37 mouse cellular contexts compared by ENCODE assay signal in genomic region chr13:74073369-74073768, GRCm38 (mm10). TPM values are rescaled to one million over a fixed set of nuclear protein-coding genes. Genes with fewer than 3 reads are reported as not detected.
"Had no signal": no experiment of that assay in that cellular context is flagged by ENCODE, and none has a peak within 500 bp of the region (broad histone marks: within the 10 kb centered on the region; RNA-seq: fewer than 3 reads in every experiment).

No protein-coding gene starts in this region.

- H3K4me1 ChIP-seq: limb, embryonic 10.5 days; limb, embryonic 12.5 days; limb, embryonic 13.5 days; limb, embryonic 15.5 days; lung, embryonic 15.5 days; midbrain, embryonic 10.5 days; midbrain, embryonic 12.5 days; midbrain, embryonic 13.5 days; midbrain, embryonic 15.5 days had no signal

- H3K9ac ChIP-seq: limb, embryonic 12.5 days; limb, embryonic 13.5 days; limb, embryonic 15.5 days; liver, embryonic 12.5 days; liver, embryonic 13.5 days; liver, embryonic 14.5 days; liver, embryonic 15.5 days; liver, postnatal 0 days; lung, embryonic 14.5 days; lung, embryonic 15.5 days; midbrain, embryonic 12.5 days; midbrain, embryonic 13.5 days; midbrain, embryonic 15.5 days had no signal

- H3K36me3 ChIP-seq: limb, embryonic 10.5 days; limb, embryonic 12.5 days; limb, embryonic 13.5 days; limb, embryonic 15.5 days; liver, embryonic 12.5 days; liver, embryonic 13.5 days; liver, embryonic 15.5 days; lung, embryonic 15.5 days; midbrain, embryonic 10.5 days; midbrain, embryonic 12.5 days; midbrain, embryonic 13.5 days; midbrain, embryonic 15.5 days had no signal

- H3K27ac ChIP-seq: limb, embryonic 10.5 days; limb, embryonic 12.5 days; limb, embryonic 13.5 days; limb, embryonic 15.5 days; liver, embryonic 12.5 days; liver, embryonic 13.5 days; liver, embryonic 14.5 days; liver, embryonic 15.5 days; lung, embryonic 15.5 days; macrophage; midbrain, embryonic 10.5 days; midbrain, embryonic 12.5 days; midbrain, embryonic 13.5 days; midbrain, embryonic 15.5 days had no signal

- H3K9me3 ChIP-seq: limb, embryonic 10.5 days; limb, embryonic 12.5 days; limb, embryonic 13.5 days; limb, embryonic 15.5 days; liver, embryonic 12.5 days; liver, embryonic 13.5 days; liver, embryonic 15.5 days; lung, embryonic 15.5 days; midbrain, embryonic 10.5 days; midbrain, embryonic 12.5 days; midbrain, embryonic 13.5 days; midbrain, embryonic 15.5 days had no signal

- DNase-seq: left cerebral cortex, postnatal 4 days; liver; liver, embryonic 13.5 days; liver, postnatal 0 days; lung, adult 18-20 months; lung, adult 2 months; lung, embryonic 14.5 days; lung, postnatal 10 days; lung, postnatal 14 days; lung, postnatal 36 days; lung, postnatal 4 days; midbrain, embryonic 14.5 days had no signal

- H3K27me3 ChIP-seq: limb, embryonic 12.5 days; limb, embryonic 15.5 days; lung, embryonic 15.5 days; midbrain, embryonic 13.5 days; midbrain, embryonic 15.5 days had no signal

- H3K4me2 ChIP-seq: limb, embryonic 12.5 days; limb, embryonic 13.5 days; limb, embryonic 15.5 days; liver, embryonic 11.5 days; liver, embryonic 12.5 days; liver, embryonic 13.5 days; liver, embryonic 15.5 days; lung, embryonic 14.5 days; lung, embryonic 15.5 days; midbrain, embryonic 11.5 days; midbrain, embryonic 12.5 days; midbrain, embryonic 13.5 days; midbrain, embryonic 15.5 days had no signal

- ATAC-seq: liver, embryonic 12.5 days; liver, postnatal 0 days; lung, postnatal 0 days; midbrain, embryonic 13.5 days; midbrain, embryonic 15.5 days; midbrain, embryonic 16.5 days had no signal

- H3K4me3 ChIP-seq: limb, embryonic 10.5 days; limb, embryonic 12.5 days; limb, embryonic 13.5 days; limb, embryonic 15.5 days; liver, embryonic 12.5 days; liver, embryonic 13.5 days; liver, embryonic 15.5 days; lung, embryonic 15.5 days; megakaryocyte, embryonic 14.5 days; midbrain, embryonic 10.5 days; midbrain, embryonic 12.5 days; midbrain, embryonic 13.5 days; midbrain, embryonic 15.5 days; myocyte had no signal

RNA-seq across cellular contexts. Expression of gene Slc9a3, which starts 47.9 kb away (rescaled TPM):
- total RNA-seq: megakaryocyte progenitor cell, adult 5-6 weeks; megakaryocyte, adult 5-6 weeks; megakaryocyte-erythroid progenitor cell, adult 5-6 weeks; monocyte, adult 5-6 weeks had no signal
- polyA plus RNA-seq: limb, embryonic 10.5 days; limb, embryonic 12.5 days; limb, embryonic 13.5 days; liver, embryonic 11.5 days; liver, embryonic 12.5 days; liver, embryonic 13.5 days; liver, embryonic 14.5 days; liver, embryonic 15.5 days; liver, postnatal 0 days; lung, embryonic 15.5 days; lung, embryonic 16.5 days; lung, postnatal 0 days; macrophage; midbrain, embryonic 10.5 days; neural tube, embryonic 11.5 days had no signal
